Mouse (Mus musculus) ES-E14 (cell line): ENCODE data around the gene Hs2st1. TPM values are rescaled to one million over a fixed set of nuclear protein-coding genes. Genes with fewer than 3 reads are reported as not detected.

Source experiments
- DNase-seq: peaks from one replicate; pipeline ENCODE4 v3.0.0-alpha.2; 2013; ENCODE audit warnings: low read depth, low spot score
- H3K27ac ChIP-seq: 2 replicates; pipeline ENCODE4 v1.5.1; 2012; ENCODE audit warnings: low read depth, mild to moderate bottlenecking, low read length, moderate library complexity, mixed read lengths; ENCODE audit not compliant: poor library complexity, insufficient read depth, severe bottlenecking
- H3K36me3 ChIP-seq: 2 replicates; pipeline ENCODE4 v1.6.1; 2012; ENCODE audit warnings: mild to moderate bottlenecking, low read length, moderate library complexity, mixed read lengths; ENCODE audit not compliant: control insufficient read depth, poor library complexity, insufficient read depth, severe bottlenecking
- H3K4me1 ChIP-seq, 2 experiments: fragments of 150-350 bp in 1 of 2; sonication (generic) in 1 of 2; 2 replicates each; pipeline ENCODE4 v1.6.1; 2012; ENCODE audit warnings: low read length in 2 of 2, mild to moderate bottlenecking in 1 of 2, mixed read lengths in 1 of 2; ENCODE audit not compliant: control insufficient read depth in 2 of 2, insufficient read depth in 2 of 2, poor library complexity in 1 of 2
- H3K4me3 ChIP-seq, 2 experiments: fragments of 150-350 bp in 1 of 2; sonication (generic) in 1 of 2; 2 replicates each; pipeline ENCODE4 v1.5.1; 2012; ENCODE audit warnings: low read length in 2 of 2, low read depth in 1 of 2, mild to moderate bottlenecking in 1 of 2, mixed read lengths in 1 of 2; ENCODE audit not compliant: insufficient read depth in 1 of 2, poor library complexity in 1 of 2, severe bottlenecking in 1 of 2
- H3K9ac ChIP-seq: 2 replicates; pipeline ENCODE4 v1.6.1; 2012; ENCODE audit warnings: low read depth, mild to moderate bottlenecking, low read length, mixed read lengths; ENCODE audit not compliant: poor library complexity, insufficient read depth, severe bottlenecking
- H3K9me3 ChIP-seq: fragments of 150-350 bp; sonication (generic); 2 replicates; pipeline ENCODE4 v1.6.1; 2012; ENCODE audit warnings: low read depth, mild to moderate bottlenecking, low read length; ENCODE audit not compliant: control insufficient read depth, insufficient read depth
- CHD2 ChIP-seq: IDR thresholded peaks from 2 replicates; pipeline ENCODE4 v1.6.1; 2014; ENCODE audit warnings: mild to moderate bottlenecking, low read depth, low read length, inconsistent platforms
- HCFC1 ChIP-seq: IDR thresholded peaks from 2 replicates; pipeline ENCODE4 v1.6.1; 2012; ENCODE audit warnings: low read length, inconsistent platforms, borderline replicate concordance; ENCODE audit not compliant: insufficient read depth
- MAFK ChIP-seq: IDR thresholded peaks from 2 replicates; pipeline ENCODE4 v1.6.1; 2014; ENCODE audit warnings: mild to moderate bottlenecking, low read depth, low read length, inconsistent platforms; ENCODE audit not compliant: insufficient read depth
- ZC3H11A ChIP-seq: IDR thresholded peaks from 2 replicates; pipeline ENCODE4 v1.6.1; 2012; ENCODE audit warnings: low read depth, mild to moderate bottlenecking, inconsistent platforms, low read length, borderline replicate concordance
- ZNF384 ChIP-seq: IDR thresholded peaks from 2 replicates; pipeline ENCODE4 v1.6.1; 2012; ENCODE audit warnings: low read depth, low read length, inconsistent platforms
- in situ Hi-C, 2 experiments: fragments of 600-800 bp; cut with MboI; formaldehyde crosslinking; loops; one replicate each; pipeline ENCODE4 v1.15.1; 2025; ENCODE audit warnings: low sequenced_read_pairs in 2 of 2, inconsistent platforms in 1 of 2; ENCODE audit not compliant: unreplicated experiment in 2 of 2
- total RNA-seq: library from RNA; depleted of rRNA; stranded (reverse); fragments of 300-350 nt; gene quantifications from 2 replicates; pipeline ENCODE4 v1.2.3, GENCODE M21; 2012

The Hs2st1 gene
- total RNA-seq, 1 experiment, result 29.9 TPM

DNA sequence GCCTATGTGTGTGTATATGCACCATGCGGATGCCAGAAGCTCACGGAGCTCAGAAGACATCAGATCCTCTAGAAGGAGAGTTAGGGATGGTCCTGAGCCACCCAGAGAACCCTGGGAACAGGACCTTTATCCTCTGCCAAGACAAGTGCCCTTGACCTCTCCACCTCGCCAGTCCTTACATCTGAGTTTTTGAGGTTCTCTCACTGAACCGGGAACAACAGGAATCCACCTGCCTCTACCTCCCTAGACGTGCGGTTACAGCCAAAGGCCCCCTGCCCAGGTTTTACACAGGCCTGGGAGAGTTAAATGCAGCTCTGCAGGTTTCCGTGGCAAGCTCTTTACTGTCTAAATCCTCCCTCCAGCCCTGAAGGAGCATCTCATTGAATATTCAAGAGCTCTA lies 156.2 kb downstream of the Hs2st1 start:
- Histone ChIP-seq H3K4me3 (no peak overlapping the region; a peak in 1 of 4 replicates), H3K9me3 (no peaks in the 10 kb centered on the region), H3K36me3 (no peaks in the 10 kb centered on the region), H3K4me1 (peaks cover 0 to 11% of the 10 kb centered on the region in 2 experiments; a peak in 1 of 4 replicates), H3K27ac (peak overlapping the region; percentile 62), H3K9ac (no peak overlapping the region; the same call in 1 of the 2 replicates)
- DNase-seq, result no peak
- in situ Hi-C loops, result no loop called here
- TF ChIP-seq CHD2 (no peak), ZC3H11A (no peak), MAFK (no peak), HCFC1 (no peak), ZNF384 (no peak)

DNA sequence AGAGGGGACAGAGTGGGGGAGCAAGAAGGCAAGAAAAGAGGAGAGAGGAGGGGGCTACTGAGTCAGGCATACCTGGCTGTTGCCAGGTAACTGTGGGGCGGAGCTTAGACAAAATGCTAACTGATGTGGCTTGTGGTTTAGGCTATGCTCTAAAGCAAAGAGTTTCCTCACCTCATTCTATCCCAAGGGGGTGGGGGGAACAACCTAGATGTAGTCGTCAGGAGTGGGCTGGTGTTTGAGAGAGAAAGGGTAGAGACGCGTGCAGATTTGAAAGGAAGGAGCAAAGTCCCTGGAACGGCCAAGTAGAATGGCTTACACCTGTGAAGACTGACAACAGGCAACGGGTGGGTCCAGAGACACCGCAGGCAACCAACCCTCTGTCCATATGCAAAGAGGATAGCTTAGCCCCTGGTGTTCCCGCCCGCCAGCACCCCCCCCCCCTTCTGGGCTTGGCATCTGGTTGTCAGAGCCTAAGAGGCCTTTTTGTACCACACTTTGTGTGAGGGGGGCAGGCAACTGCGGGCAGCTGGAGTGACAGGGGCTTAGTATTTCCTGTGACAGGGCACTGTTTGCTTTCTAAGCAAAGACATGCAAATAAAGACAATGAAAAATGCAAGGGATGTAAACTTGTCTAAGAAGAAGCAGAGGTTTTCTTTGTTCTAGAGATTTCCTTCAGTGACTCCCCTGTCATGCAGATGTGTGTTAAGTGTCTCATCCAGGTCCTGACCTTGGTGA lies 157.3 kb downstream of the Hs2st1 start:
- Histone ChIP-seq H3K4me1 (peaks cover 0 to 11% of the 10 kb centered on the region in 2 experiments; a peak in 1 of 4 replicates), H3K9me3 (no peaks in the 10 kb centered on the region), H3K4me3 (no peak overlapping the region), H3K36me3 (no peaks in the 10 kb centered on the region), H3K27ac (peak overlapping the region; percentile 80), H3K9ac (no peak overlapping the region; the same call in 1 of the 2 replicates)
- DNase-seq, result peak; percentile 77
- TF ChIP-seq ZC3H11A (no peak), MAFK (no peak), ZNF384 (no peak), CHD2 (no peak), HCFC1 (no peak)
- in situ Hi-C loops, result no loop called here

- in situ Hi-C loops, result no loop called here
- DNase-seq, result no peak
These were observed 158.2 kb downstream of the Hs2st1 start for GRCm38 (mm10) chr3:144411650-144412278.

GRCm38 (mm10) chr3:144411051-144411542 lies 158.9 kb downstream of the Hs2st1 start:
- H3K36me3 ChIP-seq, result no peaks in the 10 kb centered on the region
- peak overlapping the region; percentile 91; the same call in 1 of the 2 replicates for H3K27ac ChIP-seq
- peaks cover 0 to 9% of the 10 kb centered on the region in 2 experiments; a peak in 1 of 4 replicates for H3K4me1 ChIP-seq
- H3K4me3 ChIP-seq, result no peak overlapping the region
- no peak for DNase-seq
- no peak overlapping the region for H3K9ac ChIP-seq
- no peak for TF ChIP-seq CHD2
- no peak for TF ChIP-seq HCFC1
- TF ChIP-seq ZNF384, result no peak
- TF ChIP-seq MAFK, result no peak
- TF ChIP-seq ZC3H11A, result no peak
- H3K9me3 ChIP-seq, result no peaks in the 10 kb centered on the region
- in situ Hi-C loops, result no loop called here

More at GRCm38 (mm10) chr3:144411650-144412278, 158.2 kb downstream of the Hs2st1 start:
- TF ChIP-seq MAFK (no peak), ZC3H11A (no peak), ZNF384 (no peak), HCFC1 (no peak), CHD2 (no peak)
- Histone ChIP-seq H3K27ac (peak overlapping the region; percentile 91; the same call in 1 of the 2 replicates), H3K36me3 (no peaks in the 10 kb centered on the region), H3K9ac (peak overlapping the region; percentile 45; the same call in 1 of the 2 replicates), H3K4me1 (peaks cover 0 to 9% of the 10 kb centered on the region in 2 experiments; a peak in 1 of 4 replicates), H3K9me3 (no peaks in the 10 kb centered on the region), H3K4me3 (no peak overlapping the region)
